Mouse (Mus musculus) small intestine, adult 2 months (tissue): ENCODE results near the gene Phox2b.

Experiments
- CTCF ChIP-seq: fragments of 200-500 bp; IDR thresholded peaks from 2 replicates; pipeline ENCODE4 v1.5.1; 2012; ENCODE audit warnings: low read depth, mild to moderate bottlenecking, control low read depth, inconsistent platforms, low read length, moderate library complexity, mixed read lengths; ENCODE audit not compliant: insufficient replicate concordance, insufficient read length; ENCODE audit errors: extremely low read depth
- POLR2A ChIP-seq: fragments of 200-500 bp; IDR thresholded peaks from 2 replicates; pipeline ENCODE4 v1.6.1; 2012; ENCODE audit warnings: low read depth, mild to moderate bottlenecking, control low read depth, inconsistent platforms, low read length, moderate library complexity

- TF ChIP-seq POLR2A (no peak), CTCF (no peak)
Observed at GRCm38 (mm10) chr5:67095651-67096377, 3.3 kb downstream of the Phox2b start.
